Mouse (Mus musculus) retina, postnatal 7 days (tissue): ENCODE data around the gene Gm10775.

Source experiments
- DNase-seq: peaks from one replicate; pipeline ENCODE4 v3.0.0-alpha.2; 2012; ENCODE audit warnings: low read depth, low spot score

Gm10775 gene

DNA sequence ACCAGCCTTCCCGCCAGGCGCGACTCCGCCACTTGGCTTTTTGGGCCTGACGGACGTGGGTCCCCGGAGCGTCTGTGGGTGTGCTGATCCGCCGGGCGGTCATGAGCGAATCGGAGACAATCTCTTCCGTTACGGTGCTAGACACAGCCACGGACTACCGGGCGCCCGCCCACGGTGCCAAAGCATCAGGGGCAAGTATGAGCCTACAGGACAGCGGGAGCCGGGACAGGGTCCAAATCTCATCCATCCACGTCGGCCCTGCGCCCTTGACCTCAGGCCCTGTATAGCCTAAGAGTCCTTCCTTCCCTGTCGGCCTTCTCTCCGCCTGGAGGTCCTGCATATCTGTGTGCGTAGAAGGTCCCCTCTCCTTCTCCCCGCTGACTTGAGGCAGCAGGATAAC lies at the start of gene Gm10775:
Gene Gm10775, plus strand, starts transcription at position 301 of the 400 bp plus-strand sequence.
- DNase-seq = no peak

DNA sequence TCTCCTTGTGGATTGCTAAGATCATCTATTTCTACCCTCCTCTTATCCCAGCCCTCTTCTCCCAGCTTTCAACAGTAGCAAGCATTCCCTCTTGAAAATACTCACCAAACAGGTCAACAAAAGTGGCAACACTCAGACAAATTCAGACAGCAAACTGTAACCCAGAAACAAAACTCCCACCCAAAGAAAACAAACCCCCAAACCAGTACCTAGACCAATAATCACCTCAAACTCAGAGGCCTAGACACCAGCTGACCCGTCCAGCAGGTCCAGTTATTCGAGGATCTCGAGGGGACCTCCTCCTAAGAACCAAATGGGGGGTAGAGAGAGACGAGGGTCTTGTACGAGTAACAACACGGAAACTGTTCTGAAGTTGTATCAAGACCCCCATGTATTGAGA lies 33.4 kb upstream of the Gm10775 start:
- DNase-seq = no peak

DNA sequence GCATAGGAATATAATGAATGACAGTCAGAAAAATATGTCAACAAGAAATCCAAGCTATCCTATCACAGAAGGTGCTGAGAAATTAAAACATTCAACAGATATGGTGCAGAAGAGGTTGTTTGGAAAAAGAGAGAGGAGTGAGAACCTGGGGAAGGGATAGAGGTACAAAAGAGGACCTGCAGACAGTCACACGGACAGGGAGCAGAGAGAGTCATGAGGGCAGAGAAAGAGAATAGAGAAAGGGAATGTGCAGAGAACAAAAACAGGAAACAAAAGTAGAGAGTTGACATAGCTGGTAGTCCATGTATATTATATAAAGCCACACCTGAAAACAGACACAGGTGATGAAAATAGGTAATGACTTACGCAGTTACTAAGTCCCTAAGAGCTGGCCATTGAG lies 32.7 kb upstream of the Gm10775 start:
- DNase-seq = no peak

DNA sequence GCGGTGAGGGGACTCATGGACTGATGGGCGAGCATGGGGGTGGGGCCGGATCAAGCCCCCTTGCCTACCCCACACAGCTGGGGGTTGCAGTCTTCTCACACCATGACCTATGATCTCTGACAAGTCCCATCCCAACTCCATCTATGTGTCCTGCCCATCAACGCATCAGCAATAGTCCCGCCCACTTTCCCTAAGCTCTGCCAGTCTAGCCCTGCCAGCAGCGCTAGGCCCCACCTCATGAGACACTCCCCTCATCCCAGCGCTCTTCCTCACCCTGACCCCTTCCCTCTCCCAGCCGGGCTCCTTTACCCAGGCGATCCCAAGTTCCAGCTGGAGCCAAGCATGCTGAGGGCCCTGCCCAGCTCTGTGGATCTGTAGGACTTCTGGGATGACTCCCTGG lies 22.1 kb upstream of the Gm10775 start:
- DNase-seq = no peak

DNA sequence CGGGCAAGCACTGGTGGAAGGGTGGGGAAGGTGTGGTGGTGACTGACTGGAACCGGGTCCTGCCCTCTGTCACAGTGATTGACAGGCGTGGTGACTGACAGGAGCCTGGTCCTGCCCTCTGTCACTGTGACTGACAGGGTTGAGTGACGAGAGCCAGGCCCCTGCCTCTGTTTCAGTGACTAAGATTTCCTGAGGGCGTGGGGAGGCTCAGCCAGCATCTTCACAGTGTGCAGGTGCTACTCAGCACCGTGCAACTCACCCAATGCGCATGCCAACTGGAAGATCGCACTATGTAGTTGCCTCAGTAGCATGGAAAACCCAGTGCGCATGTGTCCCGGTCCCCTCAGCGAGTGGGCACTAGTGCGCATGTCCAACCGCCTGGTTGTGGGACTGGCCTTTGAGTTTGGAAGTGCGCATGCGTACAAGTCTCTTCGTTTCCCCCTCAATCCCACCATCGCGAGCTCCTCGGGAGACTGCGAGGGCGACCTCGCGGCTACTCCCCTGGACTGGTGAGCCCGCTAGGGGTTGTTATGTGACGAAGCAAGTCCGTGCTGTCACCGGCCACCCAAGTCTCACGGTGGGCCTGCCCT lies 18.7 kb upstream of the Gm10775 start:
- DNase-seq = peak; percentile 97

DNA sequence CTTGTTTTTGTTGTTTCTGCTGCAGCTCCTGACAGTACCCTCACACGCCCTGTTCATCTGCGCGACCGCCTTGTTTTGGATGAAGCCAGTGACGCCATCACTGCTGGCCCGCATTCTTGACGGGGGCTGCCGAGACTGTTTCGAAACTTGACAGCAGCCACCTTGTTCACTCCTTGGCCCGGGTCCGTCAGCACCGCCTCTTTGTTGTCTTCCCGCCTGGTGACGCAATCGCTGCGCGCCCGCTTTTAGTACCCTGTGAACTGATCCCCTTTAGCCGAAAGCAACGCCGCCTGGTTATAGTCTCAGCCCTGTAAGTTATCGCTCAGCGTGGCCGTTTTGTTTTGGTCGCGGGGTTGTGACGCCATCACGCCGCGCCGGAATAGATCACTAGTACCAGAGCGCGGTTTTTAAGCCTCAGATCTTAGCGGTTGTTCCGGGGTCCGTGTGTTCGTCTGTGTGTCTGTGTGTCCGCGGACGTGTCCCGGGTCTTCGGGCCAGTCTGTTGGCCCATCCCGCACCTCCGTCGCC lies 18.2 kb upstream of the Gm10775 start:
- peak; percentile 88 for DNase-seq

DNA sequence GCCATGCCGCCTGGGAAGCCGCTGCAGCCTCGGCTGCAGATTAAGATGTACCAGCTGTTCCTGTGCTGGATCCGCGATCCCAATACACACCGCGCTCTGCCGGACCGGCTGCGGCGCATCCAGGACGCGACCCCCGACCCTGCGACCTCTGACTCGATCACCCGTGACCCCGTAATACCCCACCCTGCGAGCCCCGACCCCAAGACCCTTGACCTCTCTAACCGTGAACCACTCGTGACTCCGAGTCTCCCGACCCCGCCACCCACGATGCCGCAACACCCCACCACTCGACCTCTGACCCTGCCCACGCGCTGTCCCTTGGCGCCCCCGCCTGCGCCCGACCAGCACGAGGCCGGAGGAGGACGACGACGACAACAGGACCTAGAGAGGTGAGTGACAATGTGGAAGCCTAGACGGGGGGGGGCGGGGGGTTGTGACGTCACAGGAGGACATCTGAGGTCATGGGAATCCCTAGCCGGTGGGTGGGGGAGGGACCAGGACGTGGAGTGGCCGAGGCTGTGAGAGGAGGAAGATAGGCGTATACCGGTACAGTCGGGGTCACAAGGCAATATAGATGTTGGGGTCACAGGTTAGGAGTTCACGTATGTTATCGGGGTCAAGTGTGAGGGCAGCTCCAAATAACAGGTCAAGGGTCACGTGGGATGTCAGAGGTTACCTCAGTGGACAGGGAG lies 17.6 kb upstream of the Gm10775 start:
- peak; percentile 46 for DNase-seq

DNA sequence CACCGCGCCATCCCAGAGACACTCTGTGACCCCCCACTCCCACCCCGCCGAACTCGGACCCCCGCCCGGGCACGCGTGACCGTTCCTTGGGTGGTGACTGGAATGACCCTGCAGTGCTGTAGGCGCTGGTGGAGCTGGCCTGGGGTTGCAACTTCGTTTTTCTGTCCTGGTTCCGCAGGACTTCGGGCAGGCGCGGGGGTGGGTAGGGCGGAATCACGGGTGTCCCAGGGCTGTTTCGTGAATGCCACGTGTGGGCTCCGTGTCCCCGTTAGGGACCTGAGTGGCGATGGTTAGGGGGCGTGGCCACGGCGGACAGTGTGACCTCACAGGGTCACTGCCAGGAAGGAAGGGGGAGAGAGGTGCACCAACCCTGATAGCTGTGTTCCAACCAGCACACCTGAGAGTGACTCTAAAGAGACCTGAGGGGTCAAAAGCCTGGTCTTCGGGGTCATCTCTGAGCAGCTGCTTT lies 17.0 kb upstream of the Gm10775 start:
- DNase-seq = no peak

DNA sequence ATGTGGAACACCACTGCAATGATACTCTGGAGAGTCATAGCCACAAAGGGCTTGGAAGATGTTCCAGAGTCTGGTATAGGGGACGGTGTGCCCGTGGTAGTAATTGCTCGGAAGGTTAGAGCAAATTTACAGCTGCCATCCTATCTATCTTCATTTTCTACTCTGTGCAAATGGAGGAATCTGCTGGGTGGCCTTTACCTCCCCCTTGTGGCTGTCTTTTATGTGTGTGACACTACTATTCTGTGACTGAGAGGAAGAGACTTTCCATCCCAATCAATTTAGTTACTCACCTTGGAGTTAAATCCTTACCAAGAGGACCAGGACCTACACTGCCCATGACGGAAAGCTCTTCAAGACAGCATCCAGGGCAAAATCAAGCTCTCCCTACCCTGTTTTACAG lies 16.1 kb upstream of the Gm10775 start:
- DNase-seq = no peak

DNA sequence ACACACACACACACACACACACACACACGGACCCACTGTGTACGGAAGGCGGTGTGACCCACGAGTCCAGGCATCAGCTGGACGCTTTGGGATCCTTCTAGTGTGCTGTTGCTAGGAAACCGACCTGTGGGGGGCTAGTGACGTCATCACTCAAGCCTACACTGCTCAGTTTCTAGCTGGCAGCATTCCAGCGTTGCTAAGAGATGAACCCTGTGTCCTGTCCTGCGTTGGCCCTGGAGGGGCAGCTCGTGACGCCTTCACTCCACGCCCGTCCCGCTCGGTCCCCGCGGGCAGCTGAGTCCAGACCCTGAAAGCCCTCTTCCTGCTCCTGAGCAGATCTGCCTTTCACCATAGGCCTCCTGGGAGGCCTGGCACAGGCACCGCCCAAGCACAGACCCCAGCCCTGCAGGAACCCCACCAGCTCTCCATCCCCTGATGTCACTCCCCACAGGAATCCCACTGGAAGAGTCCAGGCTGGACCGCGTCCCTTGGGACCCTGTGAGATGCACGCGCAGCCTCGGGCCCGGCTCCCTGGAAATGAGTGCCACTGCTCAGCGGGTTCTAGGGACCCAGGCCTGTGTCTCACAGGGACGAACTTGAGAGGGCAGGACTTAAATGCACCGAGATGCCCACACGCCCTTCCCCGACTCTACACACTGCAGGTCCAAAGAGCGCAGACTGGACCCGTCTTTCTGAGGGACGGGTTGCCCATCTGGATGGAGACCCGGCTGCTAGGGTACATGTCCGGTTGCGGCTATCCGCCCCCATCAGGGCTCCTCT lies 974 bp upstream of the Gm10775 start:
- DNase-seq = no peak

DNA sequence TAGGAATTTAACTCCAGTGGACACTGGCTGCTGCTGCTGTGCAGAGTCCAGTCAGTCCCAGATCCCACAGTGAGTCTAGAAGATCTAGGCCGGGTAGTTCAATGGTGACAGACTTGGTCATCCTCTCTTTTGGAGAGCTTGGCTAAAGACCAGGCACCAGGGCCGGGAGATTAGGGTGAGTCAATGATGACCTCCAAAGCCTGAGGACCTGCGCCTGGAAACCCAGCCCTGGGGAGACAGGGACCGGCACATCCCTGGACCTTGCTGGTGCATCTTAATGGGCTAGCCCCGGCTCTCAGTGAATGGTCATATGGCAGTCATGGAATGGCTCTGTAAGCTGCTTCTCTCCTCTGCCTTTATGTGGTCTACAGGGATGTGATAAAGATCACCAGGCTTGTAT lies 2.7 kb downstream of the Gm10775 start:
- no peak for DNase-seq

DNA sequence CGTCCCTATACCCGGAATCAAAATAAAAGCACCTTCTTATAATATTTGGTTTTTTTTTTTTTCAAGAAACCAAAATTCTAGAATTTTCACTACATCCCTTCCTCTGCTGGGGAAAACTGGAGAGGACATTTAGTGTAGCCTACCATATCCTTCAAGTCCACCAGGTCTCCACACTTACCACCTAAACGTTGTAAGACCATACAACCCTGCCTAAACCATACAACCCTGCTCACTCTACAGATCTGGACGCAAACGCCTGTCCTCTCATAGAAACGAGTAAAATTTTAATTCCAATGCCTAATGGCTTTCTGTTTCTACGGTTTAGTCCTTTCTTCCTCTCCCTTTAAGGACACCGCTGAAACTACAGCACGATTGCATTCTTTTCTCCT lies 18.6 kb downstream of the Gm10775 start:
- DNase-seq = no peak

DNA sequence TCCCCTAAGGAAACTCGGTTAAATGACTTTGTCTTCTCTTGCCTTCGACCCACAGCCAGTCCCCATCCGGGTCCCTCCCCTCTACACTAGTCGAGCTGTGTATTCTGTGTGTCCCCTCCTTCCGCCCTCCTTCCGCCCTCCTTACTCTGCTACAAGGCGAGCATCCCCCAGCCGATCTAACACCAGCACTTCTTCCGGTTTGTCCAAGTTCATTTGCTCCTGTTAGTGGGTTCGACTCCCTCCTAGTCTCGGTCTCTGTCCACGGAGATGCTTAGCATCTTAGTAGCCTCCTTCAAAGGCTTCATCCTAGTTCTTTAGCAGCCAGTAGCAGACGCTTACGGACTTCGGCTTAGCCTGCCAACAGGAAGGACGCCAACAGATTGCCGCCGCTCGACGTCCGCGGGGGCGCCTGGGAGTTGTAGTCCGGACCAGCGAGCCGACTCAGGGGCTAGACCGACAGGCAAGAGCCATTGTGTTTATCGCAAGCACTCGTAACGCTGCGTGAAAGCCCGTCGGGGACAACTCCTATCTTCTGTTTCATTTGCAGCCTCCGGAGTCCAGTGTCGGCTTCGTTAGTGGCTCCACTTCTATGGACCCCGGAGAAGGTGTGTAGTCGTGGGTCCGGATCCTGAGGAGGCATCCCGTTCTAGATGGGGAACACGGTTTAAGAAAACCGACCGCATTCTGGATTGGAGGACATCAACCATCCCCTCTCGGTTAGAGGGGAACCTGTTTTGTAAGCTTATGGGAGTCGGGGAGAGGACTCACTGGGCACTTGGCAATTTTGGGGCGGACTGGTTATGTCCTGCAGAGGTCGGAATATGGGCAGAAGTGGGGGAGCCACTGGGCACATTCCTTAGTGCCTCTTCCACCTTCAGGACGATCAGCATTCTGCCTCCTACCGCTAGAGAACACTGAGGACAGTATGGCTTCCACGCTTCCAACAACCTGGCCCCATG lies 19.3 kb downstream of the Gm10775 start, which contains the start of gene Zfp369:
Gene Zfp369, plus strand, starts transcription at position 432 of the 959 bp plus-strand sequence.
- DNase-seq = peak; percentile 86

DNA sequence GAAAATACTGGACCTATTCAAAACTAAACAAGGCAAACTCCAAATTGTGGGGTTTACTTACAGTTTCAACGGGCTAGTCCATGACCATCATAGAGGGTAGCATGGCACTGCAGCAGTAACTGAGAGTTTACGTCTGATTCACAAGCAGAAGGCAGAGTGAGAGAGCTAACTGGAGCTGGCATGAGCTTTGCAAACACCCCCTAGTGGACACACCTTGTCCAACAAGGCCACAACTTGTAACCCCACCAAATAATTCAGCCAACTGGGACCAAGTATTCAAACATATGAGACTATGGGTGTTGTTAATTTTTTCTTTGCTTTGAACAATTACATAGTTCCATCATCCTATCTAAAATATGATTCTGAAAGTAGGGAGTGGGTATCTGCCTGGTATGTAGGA lies 27.4 kb downstream of the Gm10775 start:
- DNase-seq = no peak

DNA sequence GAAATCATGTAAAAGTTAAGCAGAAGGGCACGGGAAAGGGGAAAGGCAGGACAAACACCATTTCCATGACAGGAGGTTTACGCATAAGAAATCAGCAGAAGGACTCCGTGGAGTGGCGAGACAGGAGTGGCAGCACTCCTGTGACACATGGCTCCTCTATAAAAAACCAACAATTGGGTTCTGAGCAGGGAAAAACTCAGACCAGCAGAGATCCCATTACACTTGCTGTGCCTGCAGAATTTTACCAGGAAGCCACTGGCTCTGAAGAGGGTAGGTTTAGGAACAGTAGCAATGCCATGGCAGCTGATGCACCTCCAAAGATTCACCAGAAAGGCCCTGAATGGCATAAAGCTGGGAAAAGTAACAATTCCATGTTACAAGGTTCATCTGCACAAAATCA lies 37.0 kb downstream of the Gm10775 start:
- no peak for DNase-seq
